Mouse (Mus musculus): Measurements from ENCODE around the gene Men1. TPM values are rescaled to one million over a fixed set of nuclear protein-coding genes. Genes with fewer than 3 reads are reported as not detected.
"Not testable (repeated sequence)": the region's sequence is repeated elsewhere in the genome, so short reads cannot be mapped to it uniquely, and the experiment has no call there.

Men1 gene
- polyA plus RNA-seq (2016; fragmentation: Nextera tagmentation; extraction: Ambion mirVana): 115 and 130 TPM in 2 replicates

DNA sequence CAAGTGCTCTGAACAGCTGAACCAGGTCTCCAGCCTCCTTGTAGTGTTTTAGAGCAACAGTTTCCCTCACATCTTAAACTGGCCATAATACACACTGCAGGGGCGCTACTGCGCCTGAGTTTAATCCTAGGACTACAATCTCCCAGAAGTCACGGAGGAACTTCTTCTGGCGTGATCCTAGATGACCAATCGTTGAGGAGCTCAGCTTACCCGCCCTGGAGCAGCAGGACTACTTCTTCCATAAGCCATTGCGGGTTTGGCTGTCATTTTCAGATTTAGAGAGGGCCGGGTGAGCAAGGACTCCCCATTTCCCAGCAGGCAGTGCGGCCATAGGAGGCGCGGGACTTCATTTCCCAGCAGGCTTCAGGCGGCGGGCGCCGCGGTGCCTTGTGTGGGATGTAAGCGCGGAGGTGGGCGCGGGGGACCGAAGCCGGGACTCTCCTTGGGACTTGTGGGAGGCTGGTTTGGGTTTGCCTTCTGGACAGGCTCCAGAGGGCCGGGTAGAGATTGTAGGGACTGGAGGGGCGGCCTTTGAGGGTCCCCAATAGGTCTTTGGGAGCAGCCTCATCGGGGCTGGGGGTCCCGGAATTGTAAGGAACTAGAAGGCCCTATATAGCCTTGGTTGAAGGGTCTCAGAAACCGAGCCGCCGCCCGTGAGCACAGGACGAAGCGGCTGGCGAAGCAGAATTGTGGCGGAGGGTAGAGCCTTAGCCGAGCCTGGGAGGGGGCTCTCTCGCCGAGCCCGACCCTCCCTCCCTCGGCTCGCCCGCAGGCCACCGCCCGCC lies at the start of gene Men1:
Men1 (plus strand) TSS at position 307 of the 785 bp plus-strand sequence.
- DNase-seq (ENCODE audit: extremely low spot score, low spot score): peak; percentile 95
- Histone ChIP-seq H3K9me3 (no peaks in the 10 kb centered on the region), H3K27ac (peak within 1 kb of the TSS; percentile 91), H3K4me1 (peaks cover 48% of the 10 kb centered on the region), H3K36me3 (replicated peaks) (peaks cover 34% of the 10 kb centered on the region), H3K27me3 (ENCODE audit: poor library complexity, severe bottlenecking) (no peaks in the 10 kb centered on the region), H3K4me3 (peak within 1 kb of the TSS; percentile 86)
- under 1% methylated on average over 43 of the region's 43 CpGs for WGBS

- Histone ChIP-seq H3K4me3 (no peak overlapping the region; the same call in 1 of the 2 replicates), H3K4me1 (peaks cover 22% of the 10 kb centered on the region), H3K27ac (peak overlapping the region; percentile 62), H3K27me3 (ENCODE audit: poor library complexity, severe bottlenecking) (no peaks in the 10 kb centered on the region), H3K36me3 (replicated peaks) (peaks cover 97% of the 10 kb centered on the region), H3K9me3 (no peaks in the 10 kb centered on the region)
- DNase-seq (ENCODE audit: extremely low spot score, low spot score): no peak
- 86% methylated on average over 8 of the region's 8 CpGs for whole genome bisulfite sequencing
These were observed 49.6 kb upstream of the Men1 start for GRCm38 (mm10) chr19:6285226-6285625.

DNA sequence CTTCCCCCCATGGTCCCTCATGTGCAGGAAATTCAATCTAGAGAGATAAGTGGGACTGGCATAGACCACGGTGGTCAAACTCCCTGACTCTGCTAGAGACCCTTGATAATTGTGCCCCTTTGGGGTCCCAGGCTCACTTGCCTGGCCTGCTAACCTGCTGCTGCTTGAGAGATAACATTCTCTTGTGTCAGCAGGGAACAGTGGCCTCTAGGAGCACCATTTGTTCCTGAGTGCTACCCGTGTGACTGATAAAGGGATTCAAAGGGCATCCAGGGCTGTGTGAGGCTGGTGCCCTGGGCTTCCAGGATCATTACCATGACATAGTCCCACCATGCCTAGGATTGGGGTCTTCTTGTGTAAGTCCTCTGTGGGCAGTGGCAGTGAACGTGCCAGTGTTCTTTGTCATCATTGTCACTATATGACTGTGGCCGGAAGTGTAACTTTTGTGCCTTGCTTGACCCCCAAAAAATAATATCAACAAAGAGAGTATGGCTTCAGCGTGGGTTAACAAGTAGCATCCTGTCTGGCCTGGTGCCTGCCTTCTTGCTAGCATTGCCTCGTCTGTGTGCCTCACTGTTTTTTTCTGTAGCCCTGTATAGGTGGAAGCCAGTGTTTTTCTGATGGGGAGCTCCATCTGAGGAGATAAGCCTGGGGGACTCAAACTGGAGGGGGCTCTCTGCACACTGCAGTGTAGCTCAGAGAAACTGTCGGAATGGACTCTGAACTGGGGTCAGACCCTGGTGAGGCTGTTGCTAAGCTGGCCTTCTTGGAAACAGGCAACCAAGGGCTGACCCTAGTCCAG lies 48.9 kb upstream of the Men1 start:
- WGBS: 87% methylated on average over 7 of the region's 7 CpGs
- Histone ChIP-seq H3K4me1 (peaks cover 22% of the 10 kb centered on the region), H3K27ac (peak overlapping the region; percentile 21; the same call in 1 of the 2 replicates), H3K36me3 (replicated peaks) (peaks cover 94% of the 10 kb centered on the region), H3K4me3 (no peak overlapping the region), H3K9me3 (no peaks in the 10 kb centered on the region), H3K27me3 (ENCODE audit: poor library complexity, severe bottlenecking) (no peaks in the 10 kb centered on the region)
- no peak for DNase-seq (ENCODE audit: extremely low spot score, low spot score)

GRCm38 (mm10) chr19:6286434-6287401 lies 48.1 kb upstream of the Men1 start:
- no peaks in the 10 kb centered on the region for H3K27me3 ChIP-seq (ENCODE audit: poor library complexity, severe bottlenecking)
- 92% methylated on average over 19 of the region's 19 CpGs for WGBS
- DNase-seq (ENCODE audit: extremely low spot score, low spot score): no peak
- H3K4me3 ChIP-seq: no peak overlapping the region
- H3K36me3 ChIP-seq (replicated peaks): peaks cover 94% of the 10 kb centered on the region
- H3K27ac ChIP-seq: peak overlapping the region; percentile 21; the same call in 1 of the 2 replicates
- no peaks in the 10 kb centered on the region for H3K9me3 ChIP-seq
- peaks cover 20% of the 10 kb centered on the region for H3K4me1 ChIP-seq

GRCm38 (mm10) chr19:6288236-6288894 lies 46.4 kb upstream of the Men1 start:
- Histone ChIP-seq H3K27me3 (ENCODE audit: poor library complexity, severe bottlenecking) (no peaks in the 10 kb centered on the region), H3K27ac (peak overlapping the region; percentile 33; the same call in 1 of the 2 replicates), H3K36me3 (replicated peaks) (peaks cover 91% of the 10 kb centered on the region), H3K4me1 (peaks cover 20% of the 10 kb centered on the region), H3K9me3 (no peaks in the 10 kb centered on the region), H3K4me3 (no peak overlapping the region)
- 80% methylated on average over 13 of the region's 13 CpGs for WGBS
- no peak for DNase-seq (ENCODE audit: extremely low spot score, low spot score)

- Histone ChIP-seq H3K36me3 (replicated peaks) (peaks cover 91% of the 10 kb centered on the region), H3K4me1 (peaks cover 20% of the 10 kb centered on the region), H3K4me3 (no peak overlapping the region), H3K9me3 (no peaks in the 10 kb centered on the region), H3K27ac (no peak overlapping the region), H3K27me3 (ENCODE audit: poor library complexity, severe bottlenecking) (no peaks in the 10 kb centered on the region)
- WGBS: 95% methylated on average over 14 of the region's 14 CpGs
- no peak for DNase-seq (ENCODE audit: extremely low spot score, low spot score)
These were observed 45.0 kb upstream of the Men1 start for GRCm38 (mm10) chr19:6289696-6290238.

- H3K4me3 ChIP-seq; H3K27me3 ChIP-seq (ENCODE audit: poor library complexity, severe bottlenecking): not testable (repeated sequence)
These were observed 44.1 kb upstream of the Men1 start for GRCm38 (mm10) chr19:6290720-6291116.

DNA sequence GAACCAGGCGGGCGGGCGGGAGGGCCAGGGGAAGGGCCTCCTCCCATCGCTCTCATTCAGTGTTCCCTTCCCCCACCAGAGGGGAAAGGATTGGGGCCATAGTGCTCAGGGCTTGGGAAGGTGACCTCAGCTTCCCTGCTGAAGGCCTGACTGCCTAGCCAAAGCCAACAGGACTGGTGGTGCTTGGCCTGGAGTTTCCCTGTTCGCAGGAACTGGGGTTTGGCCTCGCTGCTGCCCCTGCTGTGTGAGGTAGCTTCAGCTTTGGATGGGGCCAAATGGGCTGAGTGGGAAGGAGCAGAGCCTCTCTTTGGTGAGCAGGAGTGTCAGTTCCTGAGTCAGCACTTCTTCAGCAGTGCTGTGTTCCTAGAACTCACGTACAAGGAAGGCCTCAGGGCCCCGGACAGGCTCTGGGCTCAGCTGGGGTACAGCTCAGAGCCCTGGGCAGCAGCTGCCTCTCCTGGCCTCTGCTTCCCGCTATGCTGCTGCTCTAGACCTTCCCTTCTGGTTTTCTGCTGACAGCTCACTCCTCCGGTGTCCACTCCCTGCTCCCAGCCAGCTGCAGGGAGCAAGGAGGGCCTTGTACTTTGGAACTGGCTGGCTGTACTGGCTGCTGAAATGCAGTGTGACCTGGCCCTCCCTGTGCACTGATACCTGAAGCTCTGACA lies 43.5 kb upstream of the Men1 start:
- 79% methylated on average over 10 of the region's 10 CpGs for WGBS
- Histone ChIP-seq H3K4me3 (no peak overlapping the region), H3K36me3 (replicated peaks) (peaks cover 91% of the 10 kb centered on the region), H3K27me3 (ENCODE audit: poor library complexity, severe bottlenecking) (no peaks in the 10 kb centered on the region), H3K9me3 (no peaks in the 10 kb centered on the region), H3K4me1 (peaks cover 20% of the 10 kb centered on the region), H3K27ac (peak overlapping the region; percentile 8; the same call in 1 of the 2 replicates)
- no peak for DNase-seq (ENCODE audit: extremely low spot score, low spot score)

More at GRCm38 (mm10) chr19:6290720-6291116, 44.1 kb upstream of the Men1 start:
- WGBS: 94% methylated on average over 6 of the region's 6 CpGs
- H3K9me3 ChIP-seq; DNase-seq (ENCODE audit: extremely low spot score, low spot score): not testable (repeated sequence)
- H3K27ac ChIP-seq: peak overlapping the region; percentile 8; the same call in 1 of the 2 replicates
- H3K4me1 ChIP-seq: peaks cover 20% of the 10 kb centered on the region
- peaks cover 91% of the 10 kb centered on the region for H3K36me3 ChIP-seq (replicated peaks)

- no peaks in the 10 kb centered on the region for H3K27me3 ChIP-seq (ENCODE audit: poor library complexity, severe bottlenecking)
- no peak overlapping the region for H3K4me3 ChIP-seq
- H3K36me3 ChIP-seq (replicated peaks): peaks cover 91% of the 10 kb centered on the region
- no peaks in the 10 kb centered on the region for H3K9me3 ChIP-seq
- DNase-seq (ENCODE audit: extremely low spot score, low spot score): no peak
- no peak overlapping the region for H3K27ac ChIP-seq
- H3K4me1 ChIP-seq: peaks cover 17% of the 10 kb centered on the region
- WGBS: 97% methylated on average over 5 of the region's 5 CpGs
These were observed 42.5 kb upstream of the Men1 start for GRCm38 (mm10) chr19:6292262-6292661.

GRCm38 (mm10) chr19:6294301-6294700 lies 40.5 kb upstream of the Men1 start:
- DNase-seq (ENCODE audit: extremely low spot score, low spot score): no peak
- peaks cover 5% of the 10 kb centered on the region for H3K4me1 ChIP-seq
- no peak overlapping the region for H3K4me3 ChIP-seq
- H3K36me3 ChIP-seq (replicated peaks): peaks cover 94% of the 10 kb centered on the region
- H3K27me3 ChIP-seq (ENCODE audit: poor library complexity, severe bottlenecking): no peaks in the 10 kb centered on the region
- H3K27ac ChIP-seq: no peak overlapping the region
- 95% methylated on average over 17 of the region's 17 CpGs for WGBS
- H3K9me3 ChIP-seq: no peaks in the 10 kb centered on the region

DNA sequence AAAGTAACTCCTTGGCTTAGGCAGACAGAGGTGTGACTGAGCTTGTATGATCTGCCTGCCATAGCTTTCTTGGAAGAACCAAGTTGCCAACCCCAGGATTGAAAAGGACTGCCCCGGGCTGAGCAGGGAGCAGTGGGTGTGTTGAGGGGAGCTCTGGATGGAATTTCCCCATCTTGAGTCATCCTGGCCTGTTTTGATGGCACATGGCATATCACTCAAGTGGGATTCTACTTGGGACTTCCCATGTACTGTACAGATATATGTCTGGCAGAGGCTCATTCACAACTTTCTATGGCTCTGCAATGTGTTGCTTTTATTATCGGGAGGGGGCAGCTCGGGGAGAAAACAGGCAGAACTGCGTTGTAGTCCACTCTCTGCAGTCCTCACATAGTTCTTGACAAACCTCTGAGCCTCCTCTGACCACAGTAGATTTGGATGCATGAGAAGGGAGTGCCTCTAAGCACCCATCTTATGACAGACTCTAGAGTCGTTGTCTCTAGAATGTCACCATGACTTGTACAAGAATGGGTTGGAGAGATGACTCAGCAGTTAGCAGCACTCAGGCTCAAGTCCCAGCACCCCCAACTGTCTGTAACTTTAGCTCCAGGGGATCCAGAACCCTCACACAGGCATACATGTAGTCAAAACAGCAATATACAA lies 38.1 kb upstream of the Men1 start:
- no peak overlapping the region for H3K4me3 ChIP-seq
- no peak for DNase-seq (ENCODE audit: extremely low spot score, low spot score)
- peaks cover 17% of the 10 kb centered on the region for H3K4me1 ChIP-seq
- no peaks in the 10 kb centered on the region for H3K27me3 ChIP-seq (ENCODE audit: poor library complexity, severe bottlenecking)
- 91% methylated on average over 5 of the region's 5 CpGs for WGBS
- H3K27ac ChIP-seq: no peak overlapping the region
- H3K9me3 ChIP-seq: no peaks in the 10 kb centered on the region
- peaks cover 91% of the 10 kb centered on the region for H3K36me3 ChIP-seq (replicated peaks)
